In genomic region chr9:49879361-49880128, GRCm38 (mm10) we compare ENCODE assay signal across 13 mouse cellular contexts.
DNase-seq lines count a peak whose midpoint lies in the region; ATAC-seq lines count a peak whose summit lies in the region.
"Had no signal": no experiment of that assay in that cellular context is flagged by ENCODE, and none has a peak within 500 bp of the region (broad histone marks: within the 10 kb centered on the region; RNA-seq: fewer than 3 reads in every experiment).

No protein-coding gene starts in this region.

- no peak overlapping the region for H3K9ac ChIP-seq in forebrain, embryonic 16.5 days (replicated peaks; ENCODE audit: low read depth, low read length)
- no peak overlapping the region for H3K9ac ChIP-seq in neural tube, embryonic 12.5 days
- H3K9ac ChIP-seq: embryonic facial prominence, embryonic 13.5 days; liver, embryonic 14.5 days had no signal

- H3K4me3 ChIP-seq in embryonic facial prominence, embryonic 10.5 days: no peak overlapping the region
- H3K4me3 ChIP-seq in forebrain, embryonic 16.5 days (replicated peaks; ENCODE audit: low read length): no peak overlapping the region
- H3K4me3 ChIP-seq in neural tube, embryonic 12.5 days: no peak overlapping the region
- H3K4me3 ChIP-seq: embryonic facial prominence, embryonic 13.5 days; heart, embryonic 10.5 days; layer of hippocampus, adult 2 months had no signal

- peak overlapping the region; percentile 24; the same call in 1 of the 2 replicates for H3K27ac ChIP-seq in embryonic facial prominence, embryonic 10.5 days (replicated peaks)
- no peak overlapping the region for H3K27ac ChIP-seq in forebrain, embryonic 16.5 days (ENCODE audit: low read length)
- 0 out of 2 replicates have a peak overlapping the region, but pooled peaks have one; percentile 20 for H3K27ac ChIP-seq in neural tube, embryonic 12.5 days
- H3K27ac ChIP-seq: embryonic facial prominence, embryonic 13.5 days; heart, embryonic 10.5 days; layer of hippocampus, adult 2 months; liver, embryonic 14.5 days had no signal

- peaks cover 12% of the 10 kb centered on the region for H3K4me1 ChIP-seq in embryonic facial prominence, embryonic 10.5 days
- peaks cover 9% of the 10 kb centered on the region for H3K4me1 ChIP-seq in forebrain, embryonic 16.5 days (replicated peaks; ENCODE audit: control insufficient read depth, insufficient read depth, low read length)
- peaks cover 5% of the 10 kb centered on the region; the same call in 1 of the 2 replicates for H3K4me1 ChIP-seq in neural tube, embryonic 12.5 days
- H3K4me1 ChIP-seq: heart, embryonic 10.5 days had no signal

- no peaks in the 10 kb centered on the region for H3K36me3 ChIP-seq in embryonic facial prominence, embryonic 10.5 days (replicated peaks)
- no peaks in the 10 kb centered on the region for H3K36me3 ChIP-seq in forebrain, embryonic 16.5 days (ENCODE audit: control insufficient read depth, insufficient read depth)
- no peaks in the 10 kb centered on the region for H3K36me3 ChIP-seq in neural tube, embryonic 12.5 days
- H3K36me3 ChIP-seq: embryonic facial prominence, embryonic 13.5 days; heart, embryonic 10.5 days had no signal

- no peaks in the 10 kb centered on the region for H3K9me3 ChIP-seq in embryonic facial prominence, embryonic 10.5 days
- H3K9me3 ChIP-seq in forebrain, embryonic 16.5 days (ENCODE audit: control insufficient read depth, low read length): no peaks in the 10 kb centered on the region
- H3K9me3 ChIP-seq in neural tube, embryonic 12.5 days: no peaks in the 10 kb centered on the region
- H3K9me3 ChIP-seq: embryonic facial prominence, embryonic 13.5 days; heart, embryonic 10.5 days had no signal

- H3K4me2 ChIP-seq in forebrain, embryonic 16.5 days (ENCODE audit: low read length): no peak overlapping the region
- H3K4me2 ChIP-seq in neural tube, embryonic 12.5 days (replicated peaks): no peak overlapping the region
- H3K4me2 ChIP-seq: embryonic facial prominence, embryonic 13.5 days had no signal

- 28% methylated on average over 3 of the region's 3 CpGs for WGBS in embryonic facial prominence, embryonic 10.5 days
- 18% methylated on average over 3 of the region's 3 CpGs for WGBS in forebrain, embryonic 16.5 days
- WGBS in neural tube, embryonic 12.5 days: 7% methylated on average over 3 of the region's 3 CpGs

- DNase-seq in kidney, postnatal 4 days: peak; percentile 7 to 12
- no peak for DNase-seq in kidney, postnatal 10 days
- peak; percentile 16 for DNase-seq in embryonic facial prominence, embryonic 10.5 days (ENCODE audit: low spot score)
- no peak for DNase-seq in right cerebral cortex, adult 2 months (ENCODE audit: low spot score in 2 of 2)
- no peak for DNase-seq in layer of hippocampus, adult 11-12 months (ENCODE audit: low spot score)
- DNase-seq: adrenal gland, postnatal 25 days; cerebellum, adult 11 months had no signal

- peak; percentile 95 for ATAC-seq in forebrain, embryonic 16.5 days
- peak; percentile 92 for ATAC-seq in neural tube, embryonic 12.5 days (ENCODE audit: low FRiP score, low read depth)

- H3K27me3 ChIP-seq in embryonic facial prominence, embryonic 10.5 days (replicated peaks; ENCODE audit: low read depth, poor library complexity, severe bottlenecking): no peaks in the 10 kb centered on the region
- no peaks in the 10 kb centered on the region for H3K27me3 ChIP-seq in forebrain, embryonic 16.5 days (replicated peaks; ENCODE audit: control insufficient read depth, insufficient read depth, low read length)
- no peaks in the 10 kb centered on the region; the same call in 1 of the 2 replicates for H3K27me3 ChIP-seq in neural tube, embryonic 12.5 days (replicated peaks)
- H3K27me3 ChIP-seq: embryonic facial prominence, embryonic 13.5 days had no signal

Comparison
In these comparisons a context has a peak if more than half of its experiments do, and no peak if none do; other contexts are left out.
1. DNase-seq: peak in kidney, postnatal 4 days (2 of 2) and embryonic facial prominence, embryonic 10.5 days (single experiment); none in kidney, postnatal 10 days (single experiment), right cerebral cortex, adult 2 months (0 of 2) and layer of hippocampus, adult 11-12 months (single experiment).